Mouse (Mus musculus): ENCODE data around the gene Arhgap24.

Arhgap24 gene

GRCm38 (mm10) chr5:102502333-102502732, 21.1 kb downstream of the Arhgap24 start:
- no peak for DNase-seq (ENCODE audit: low read depth, low spot score)

DNA sequence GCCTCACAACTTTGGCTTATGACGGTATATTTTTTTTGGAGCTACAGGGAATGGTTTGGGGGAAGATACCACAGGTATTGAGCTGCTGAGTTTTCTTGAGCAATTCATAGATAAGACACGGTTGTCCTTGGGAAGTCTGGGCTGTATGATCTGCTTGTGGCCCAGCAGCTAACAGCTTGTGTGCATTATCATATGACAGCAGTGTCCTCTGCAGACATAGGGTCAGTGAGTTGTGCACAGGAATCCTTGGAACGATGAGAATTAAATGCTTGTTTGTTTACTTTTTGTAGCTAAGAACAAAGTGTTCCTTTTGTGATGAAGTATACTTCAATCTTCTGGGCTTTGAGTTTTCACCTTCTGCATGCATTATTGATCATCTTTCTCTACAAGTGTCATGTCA, 21.9 kb downstream of the Arhgap24 start:
- no peak for DNase-seq (ENCODE audit: low read depth, low spot score)

- no peak for DNase-seq (ENCODE audit: low read depth, low spot score)
Observed at GRCm38 (mm10) chr5:102503868-102504267, 22.7 kb downstream of the Arhgap24 start.

GRCm38 (mm10) chr5:102504557-102504956, 23.4 kb downstream of the Arhgap24 start:
- DNase-seq (ENCODE audit: low read depth, low spot score): no peak

DNA sequence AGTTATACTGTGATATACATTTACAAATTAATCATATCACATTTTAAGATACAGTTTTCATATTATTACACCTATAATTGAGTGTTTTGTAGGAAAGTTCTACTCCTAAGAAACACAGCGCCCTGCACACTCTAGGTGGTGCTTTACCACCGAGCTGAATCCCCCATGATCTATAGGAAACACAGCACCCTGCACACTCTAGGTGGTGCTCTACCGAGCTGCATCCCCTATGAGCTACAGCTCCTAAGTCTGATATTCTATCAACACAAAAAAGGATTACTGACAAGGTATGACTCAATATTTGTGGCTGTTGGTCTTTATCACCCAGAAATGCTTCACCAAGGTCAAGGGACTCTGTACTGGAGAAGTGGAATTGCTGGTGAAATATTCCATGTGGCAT, 27.0 kb downstream of the Arhgap24 start:
- no peak for DNase-seq (ENCODE audit: low read depth, low spot score)

DNA sequence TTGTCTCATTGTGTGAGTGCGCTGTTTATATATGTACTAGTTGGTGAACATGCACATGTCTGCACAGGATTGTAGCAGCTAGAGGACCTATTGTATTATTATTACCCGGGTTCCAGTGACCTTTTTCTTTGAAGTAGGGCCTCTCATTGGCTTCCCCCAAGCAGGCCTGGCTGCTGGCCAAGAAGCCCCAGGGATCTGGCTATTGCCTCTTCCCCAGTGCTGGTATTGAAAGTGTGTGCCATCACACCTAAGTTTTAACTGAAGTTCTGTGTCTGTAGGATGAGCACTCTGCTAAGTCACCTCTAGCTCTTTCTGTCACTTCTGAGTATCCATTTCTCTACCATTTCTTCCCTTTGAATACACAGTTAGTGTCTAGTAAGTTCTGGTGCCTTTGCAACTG, 28.2 kb downstream of the Arhgap24 start:
- no peak for DNase-seq (ENCODE audit: low read depth, low spot score)

- DNase-seq (ENCODE audit: low read depth, low spot score): no peak
Observed at GRCm38 (mm10) chr5:102511651-102512050, 30.5 kb downstream of the Arhgap24 start.

DNA sequence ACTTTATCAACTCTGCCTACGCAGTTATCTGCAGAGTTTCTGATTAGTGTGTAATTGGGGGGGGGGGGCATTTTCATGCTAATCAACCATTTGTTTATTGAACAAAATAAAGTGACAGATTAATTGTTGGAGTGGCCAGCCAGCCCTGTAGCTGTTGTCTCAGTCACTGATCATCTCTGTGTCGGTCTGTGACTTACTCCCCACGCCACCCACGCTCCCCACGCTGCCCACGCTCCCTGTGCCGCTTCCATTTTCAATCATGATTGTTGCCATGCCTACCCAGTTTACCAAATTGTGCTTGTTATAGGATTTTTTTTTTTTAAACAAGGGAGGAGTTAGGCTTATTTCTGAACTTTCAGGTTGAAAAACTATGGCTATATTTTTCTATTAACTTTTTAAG, 34.3 kb downstream of the Arhgap24 start:
- no peak for DNase-seq (ENCODE audit: low read depth, low spot score)

GRCm38 (mm10) chr5:102520506-102520905, 39.3 kb downstream of the Arhgap24 start:
- DNase-seq (ENCODE audit: low read depth, low spot score): no peak

DNA sequence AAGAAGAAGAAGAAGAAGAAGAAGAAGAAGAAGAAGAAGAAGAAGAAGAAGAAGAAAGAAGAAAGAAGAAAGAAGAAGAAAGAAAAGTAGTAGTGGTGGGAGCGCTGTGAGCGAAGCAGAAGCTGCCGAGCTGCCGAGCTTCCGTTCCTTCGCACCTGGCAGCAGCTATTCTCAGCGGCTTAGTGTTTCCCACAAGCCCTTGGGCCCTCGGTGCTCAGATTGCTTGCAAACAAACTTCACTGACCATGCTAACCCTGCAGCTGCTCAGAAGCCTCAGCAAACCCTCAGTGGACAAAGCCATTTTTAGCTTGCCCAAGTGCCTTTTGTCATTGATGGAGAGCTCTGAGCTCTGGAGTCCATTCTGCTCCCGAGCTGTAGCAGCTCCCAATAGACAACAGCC, 54.1 kb downstream of the Arhgap24 start:
- DNase-seq (ENCODE audit: low read depth, low spot score): no peak

GRCm38 (mm10) chr5:102537819-102538218, 56.6 kb downstream of the Arhgap24 start:
- no peak for DNase-seq (ENCODE audit: low read depth, low spot score)

DNA sequence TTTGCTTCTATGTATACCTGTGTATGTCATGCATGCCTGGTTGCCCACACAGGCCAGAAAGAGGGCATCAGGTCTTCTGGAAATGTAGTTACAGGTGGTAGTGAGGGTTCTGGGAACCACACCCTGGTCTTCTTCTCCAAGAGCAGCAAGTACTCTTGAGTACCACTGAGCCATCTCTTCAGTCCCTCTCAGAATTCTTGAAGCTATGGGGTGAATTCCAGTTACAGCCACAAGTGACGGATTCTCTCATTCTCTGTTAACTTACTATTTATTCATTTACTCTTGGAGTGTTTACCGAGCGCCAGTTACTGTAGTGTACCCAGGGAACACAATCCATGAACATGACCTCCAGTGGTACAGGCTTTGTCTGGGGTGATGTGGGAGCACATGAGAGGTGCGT, 65.1 kb downstream of the Arhgap24 start:
- no peak for DNase-seq (ENCODE audit: low read depth, low spot score)

- DNase-seq (ENCODE audit: low read depth, low spot score): no peak
Observed at GRCm38 (mm10) chr5:102547786-102548185, 66.6 kb downstream of the Arhgap24 start.

DNA sequence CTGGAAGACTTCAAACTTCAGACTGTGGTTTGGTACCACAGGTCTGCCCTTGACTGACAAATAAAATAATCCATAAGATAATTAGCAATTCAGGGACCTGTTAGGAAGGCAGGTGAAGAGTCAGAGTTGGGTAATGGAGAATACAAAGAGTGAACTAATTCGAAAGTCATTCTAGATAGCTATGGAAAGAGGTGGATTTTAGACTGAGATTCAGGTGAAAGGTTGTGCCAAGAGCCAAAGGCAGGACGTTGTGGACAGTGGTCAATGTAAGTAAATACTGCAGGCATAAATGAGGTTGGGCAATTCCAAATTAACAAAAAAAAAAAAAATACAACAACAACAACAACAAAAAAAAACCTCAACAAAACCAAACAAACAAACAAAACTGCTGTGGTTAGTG, 67.2 kb downstream of the Arhgap24 start:
- no peak for DNase-seq (ENCODE audit: low read depth, low spot score)

- no peak for DNase-seq (ENCODE audit: low read depth, low spot score)
Observed at GRCm38 (mm10) chr5:102550211-102550610, 69.0 kb downstream of the Arhgap24 start.

GRCm38 (mm10) chr5:102550870-102551637, 69.9 kb downstream of the Arhgap24 start:
- no peak for DNase-seq (ENCODE audit: low read depth, low spot score)

- no peak for DNase-seq (ENCODE audit: low read depth, low spot score)
Observed at GRCm38 (mm10) chr5:102552533-102552932, 71.3 kb downstream of the Arhgap24 start.

DNA sequence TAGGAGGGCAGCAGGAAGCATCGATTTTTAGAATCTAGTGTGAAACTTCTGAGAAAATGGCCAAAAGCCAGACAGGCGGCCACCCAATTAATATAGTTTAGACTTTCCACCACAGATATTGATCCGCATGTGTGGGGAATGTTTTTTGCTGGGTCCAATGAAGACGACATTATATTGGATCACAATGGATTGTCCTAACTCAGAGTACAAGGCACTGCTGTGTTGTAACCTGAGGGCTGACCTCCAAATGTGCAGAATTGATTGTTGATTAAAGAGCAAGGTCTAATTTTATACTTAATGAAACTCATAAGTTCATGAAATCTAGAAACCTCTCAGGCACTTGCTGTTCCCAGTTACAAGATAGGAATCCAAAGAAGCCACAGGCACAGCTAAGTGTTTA, 74.8 kb downstream of the Arhgap24 start:
- no peak for DNase-seq (ENCODE audit: low read depth, low spot score)

GRCm38 (mm10) chr5:102560270-102560669, 79.1 kb downstream of the Arhgap24 start:
- DNase-seq (ENCODE audit: low read depth, low spot score): no peak

GRCm38 (mm10) chr5:102563971-102564370, 82.8 kb downstream of the Arhgap24 start:
- no peak for DNase-seq (ENCODE audit: low read depth, low spot score)

- DNase-seq (ENCODE audit: low read depth, low spot score): no peak
Observed at GRCm38 (mm10) chr5:102568764-102569163, 87.6 kb downstream of the Arhgap24 start.

DNA sequence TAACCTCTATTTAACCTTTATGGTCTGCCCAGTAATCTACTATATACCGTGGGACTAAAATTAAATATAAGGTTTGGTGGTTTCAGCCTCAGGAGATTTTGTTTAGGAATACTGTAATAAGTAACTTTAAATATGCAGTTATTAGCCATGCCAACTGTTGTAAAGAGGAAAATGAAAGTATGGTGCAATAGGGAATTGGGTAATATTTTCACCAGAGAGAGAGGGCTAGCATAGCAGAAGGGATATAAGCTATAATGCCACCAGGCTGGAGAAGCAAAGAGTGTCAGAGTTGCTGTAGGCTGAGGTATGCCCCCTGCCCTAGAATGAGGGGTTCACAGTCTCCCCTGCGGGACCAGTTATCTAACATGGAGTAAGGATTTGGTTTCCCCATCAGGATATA, 90.3 kb downstream of the Arhgap24 start:
- DNase-seq (ENCODE audit: low read depth, low spot score): no peak

- DNase-seq (ENCODE audit: low read depth, low spot score): no peak
Observed at GRCm38 (mm10) chr5:102576750-102577149, 95.6 kb downstream of the Arhgap24 start.

- DNase-seq (ENCODE audit: low read depth, low spot score): no peak
Observed at GRCm38 (mm10) chr5:102577729-102578128, 96.5 kb downstream of the Arhgap24 start.

Data from telencephalon, adult 2 months (tissue).